Mouse (Mus musculus): ENCODE measurements around the gene 1700125H20Rik. TPM values are rescaled to one million over a fixed set of nuclear protein-coding genes. Genes with fewer than 3 reads are reported as not detected.

1700125H20Rik gene
- total RNA-seq, 2 experiments from 2014 or later: 0.26 TPM; not detected in 1

DNA sequence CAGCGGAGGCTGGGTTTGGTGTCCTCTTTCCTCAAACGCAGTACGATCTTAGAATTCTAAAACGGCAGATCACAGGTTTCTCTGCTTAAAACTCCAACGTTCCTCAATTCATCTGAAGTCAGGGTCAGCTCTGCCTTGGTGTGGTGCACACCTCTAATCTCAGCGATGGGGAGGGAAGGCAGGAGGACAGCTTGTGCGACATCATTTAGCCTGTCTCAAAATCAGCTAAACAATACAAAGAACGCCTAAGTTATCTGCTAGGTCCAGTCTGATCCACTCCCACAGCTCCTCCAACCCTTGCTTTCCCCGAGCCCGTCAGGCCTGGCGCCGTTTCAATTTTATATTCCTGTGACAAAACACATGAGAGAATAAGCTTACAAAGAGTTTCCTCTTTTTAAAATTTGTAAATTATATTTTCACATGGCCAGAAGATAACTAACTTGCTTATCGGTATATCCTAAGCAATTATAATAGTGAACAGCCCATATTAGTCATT, 13.1 kb downstream of the 1700125H20Rik start:
- ATAC-seq (replicated peaks; ENCODE audit: poor library complexity, severe bottlenecking): peak; percentile 5; the same call in 1 of the 2 replicates

DNA sequence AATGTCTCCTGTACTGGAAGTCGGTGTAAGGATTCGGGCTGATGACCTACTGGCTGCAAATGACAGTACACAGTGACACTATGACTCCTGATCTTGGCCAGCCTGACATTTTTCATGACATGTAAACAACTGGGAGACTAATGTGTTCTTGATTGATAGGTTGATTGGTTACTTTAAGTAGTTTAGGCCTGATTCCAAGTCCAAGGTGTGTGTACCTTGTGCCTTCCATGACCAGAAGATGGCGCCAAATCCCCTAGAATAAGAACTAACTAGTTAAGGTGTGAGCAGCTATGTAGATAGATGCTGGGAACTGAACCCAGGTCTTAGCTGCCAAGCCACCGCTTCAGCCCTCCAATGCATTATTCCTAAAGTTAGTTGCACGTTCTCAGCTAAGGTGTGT, 13.9 kb downstream of the 1700125H20Rik start:
- peak; percentile 46 for ATAC-seq (replicated peaks; ENCODE audit: poor library complexity, severe bottlenecking)

DNA sequence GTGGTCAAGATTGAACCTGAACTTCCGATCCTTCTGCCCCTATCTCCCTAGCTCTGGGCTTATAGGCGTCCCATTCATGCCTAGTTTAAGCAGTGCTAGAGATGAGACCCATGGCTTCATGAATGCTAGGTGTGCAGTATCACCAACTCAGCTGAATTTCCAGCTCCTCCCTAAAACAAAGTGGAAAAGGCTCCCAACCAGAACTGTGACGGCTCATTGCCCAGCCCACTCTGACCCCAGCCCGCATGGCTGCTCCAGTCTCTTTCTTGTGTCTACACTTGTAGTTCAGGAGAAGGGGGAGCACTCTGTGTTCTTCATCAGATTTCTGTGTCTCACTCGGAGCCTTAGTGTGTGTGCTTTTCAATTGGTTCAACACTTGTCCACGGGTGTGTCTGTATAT, 14.6 kb downstream of the 1700125H20Rik start:
- no peak for ATAC-seq (replicated peaks; ENCODE audit: poor library complexity, severe bottlenecking)

DNA sequence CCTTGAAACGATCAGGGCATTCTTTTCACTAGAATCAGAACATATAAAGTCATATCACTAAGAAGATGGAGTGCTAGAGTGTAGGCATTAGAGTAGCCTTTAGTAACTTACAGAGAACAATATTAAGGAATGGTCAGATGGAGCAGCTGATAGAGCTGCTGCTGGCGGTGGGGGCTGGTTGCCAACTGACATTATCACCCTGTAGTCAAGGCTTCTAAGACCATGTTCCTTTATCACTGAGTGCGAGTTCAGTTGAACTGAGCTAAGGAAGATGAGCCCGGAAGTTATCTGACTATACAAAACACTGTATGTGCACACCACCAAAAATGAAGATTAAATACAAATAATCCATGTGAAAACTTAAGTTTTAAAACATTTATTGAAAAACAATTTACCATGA, 18.9 kb downstream of the 1700125H20Rik start:
- ATAC-seq (replicated peaks; ENCODE audit: poor library complexity, severe bottlenecking): no peak

DNA sequence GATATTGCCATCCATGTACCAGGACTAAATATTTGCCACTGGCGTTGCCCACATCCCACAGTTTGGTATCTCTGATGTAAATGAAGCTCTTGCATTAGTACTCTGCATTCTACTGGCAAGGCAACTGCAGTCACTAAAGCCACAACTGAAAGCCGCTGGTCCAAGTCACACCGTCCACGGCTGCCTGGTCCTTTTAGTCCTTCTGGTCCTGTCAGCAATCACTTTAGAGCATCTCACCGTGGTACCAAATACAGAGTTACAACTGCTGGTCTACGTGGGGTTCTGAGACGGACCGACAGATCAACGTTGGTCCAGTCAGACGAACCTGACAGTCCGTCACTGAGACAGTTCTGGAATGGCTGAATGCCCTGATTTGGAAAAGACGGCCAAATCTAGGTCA, 20.5 kb downstream of the 1700125H20Rik start:
- no peak for ATAC-seq (replicated peaks; ENCODE audit: poor library complexity, severe bottlenecking)

DNA sequence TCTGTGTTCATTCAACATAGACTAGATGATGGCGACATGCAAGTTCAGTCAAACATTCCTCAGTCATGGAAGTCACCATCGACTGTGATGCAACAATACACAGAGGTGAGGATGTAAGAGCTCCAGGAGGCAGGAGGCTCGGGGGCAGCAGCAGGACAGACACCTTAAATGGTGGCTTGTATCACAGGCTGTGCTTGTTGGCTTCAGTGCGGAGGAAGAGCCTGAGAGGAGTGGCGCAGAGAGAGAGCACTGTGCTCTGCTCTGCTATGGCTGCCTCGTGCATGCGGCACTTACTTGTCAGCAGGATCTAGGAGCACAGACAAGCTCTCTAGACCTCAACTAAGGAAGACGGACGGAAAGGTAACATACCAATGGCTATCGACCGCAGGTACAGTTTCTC, 24.0 kb downstream of the 1700125H20Rik start:
- no peak for ATAC-seq (replicated peaks; ENCODE audit: poor library complexity, severe bottlenecking)

DNA sequence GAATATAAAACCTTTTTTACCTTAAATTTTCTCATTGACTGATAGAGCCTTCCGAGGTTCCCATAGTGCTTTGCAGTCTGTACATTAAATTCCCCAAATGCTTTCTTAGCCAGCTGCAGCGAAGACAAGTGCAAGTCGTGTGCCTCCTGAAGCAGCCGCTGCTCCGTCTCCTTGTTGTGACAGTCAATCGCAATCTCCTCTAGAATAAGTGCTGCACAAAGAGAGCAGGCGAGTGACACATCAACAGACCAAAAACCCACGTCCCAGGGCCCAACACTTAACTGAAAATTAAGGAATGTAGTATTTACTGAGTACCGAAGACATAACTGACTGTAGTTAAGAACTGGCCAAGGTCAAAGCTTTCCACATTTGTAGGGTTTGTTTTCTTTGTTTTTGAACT, 25.8 kb downstream of the 1700125H20Rik start:
- no peak for ATAC-seq (replicated peaks; ENCODE audit: poor library complexity, severe bottlenecking)

DNA sequence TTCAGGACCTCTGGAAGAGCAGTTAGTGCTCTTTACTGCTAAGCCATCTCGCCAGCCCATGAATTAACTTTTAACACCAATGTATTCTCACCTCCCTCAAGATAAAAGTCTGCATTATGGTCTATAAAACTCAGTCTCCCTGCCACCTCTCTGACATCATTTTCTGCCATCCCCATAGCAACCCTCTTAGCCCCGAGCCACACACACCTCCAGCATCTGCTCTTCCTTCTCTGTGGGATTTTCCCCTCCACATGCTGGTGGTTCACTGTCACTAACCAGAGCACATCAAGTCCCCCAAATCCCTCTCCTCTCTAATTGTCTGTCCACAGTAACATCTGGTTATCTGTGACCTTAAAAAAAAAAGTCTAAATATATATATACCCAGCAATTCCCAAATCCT, 28.7 kb downstream of the 1700125H20Rik start:
- no peak for ATAC-seq (replicated peaks; ENCODE audit: poor library complexity, severe bottlenecking)

DNA sequence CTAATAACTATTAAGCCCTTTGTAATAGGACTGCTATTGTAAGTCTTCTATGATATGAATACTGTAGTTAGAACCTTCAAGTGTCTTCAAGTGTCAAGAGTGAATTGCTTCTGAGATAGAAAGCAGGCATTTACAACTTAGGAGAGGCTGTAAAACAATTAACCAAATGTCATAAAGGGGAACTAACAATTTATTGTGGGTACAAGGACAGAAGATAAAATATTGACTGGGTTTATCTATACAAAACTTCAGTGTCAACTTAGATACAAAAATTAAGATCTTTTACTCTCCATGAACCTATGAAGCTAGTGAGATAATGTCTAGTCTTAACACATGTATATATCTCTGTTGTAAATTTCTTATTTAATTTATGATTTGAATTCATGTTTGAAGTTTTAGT, 36.0 kb downstream of the 1700125H20Rik start:
- no peak for ATAC-seq (replicated peaks; ENCODE audit: poor library complexity, severe bottlenecking)

DNA sequence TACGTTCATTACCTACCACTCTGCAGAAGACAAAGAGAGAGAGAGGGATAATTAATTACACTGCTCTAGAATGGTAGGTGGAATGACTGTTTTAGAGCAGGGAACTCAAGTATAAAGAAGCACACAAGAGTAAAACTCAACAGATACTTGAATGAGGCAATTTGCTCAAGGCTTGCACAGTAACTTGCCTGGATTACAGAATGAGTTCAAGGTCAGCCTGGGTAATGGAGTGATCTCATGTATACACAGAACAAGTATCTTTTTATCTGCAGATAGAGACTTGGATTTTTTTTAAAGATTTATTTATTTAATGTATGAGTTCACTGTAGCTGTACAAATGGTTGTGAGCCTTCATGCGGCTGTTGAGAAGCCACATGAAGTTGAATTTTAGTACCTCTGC, 40.9 kb downstream of the 1700125H20Rik start:
- no peak for ATAC-seq (replicated peaks; ENCODE audit: poor library complexity, severe bottlenecking)

DNA sequence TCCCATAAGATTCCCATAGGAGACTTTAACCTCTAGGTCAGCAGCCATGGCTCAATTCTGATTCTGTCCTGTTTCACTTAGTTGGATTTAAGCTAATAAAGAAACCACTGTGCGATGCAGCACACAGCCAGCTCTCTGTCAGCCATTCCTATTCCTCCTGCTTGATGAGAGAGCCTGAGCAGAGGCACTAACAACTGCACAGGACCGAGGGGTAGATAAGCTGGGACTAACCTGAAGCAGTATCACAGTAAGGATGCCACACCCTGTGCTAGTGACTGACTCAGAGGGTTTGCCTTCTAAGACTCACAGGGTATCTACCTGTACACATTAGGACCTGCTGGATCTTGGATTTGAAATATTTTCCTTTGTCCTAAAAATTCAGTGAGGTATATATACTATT, 43.0 kb downstream of the 1700125H20Rik start:
- no peak for ATAC-seq (replicated peaks; ENCODE audit: poor library complexity, severe bottlenecking)

DNA sequence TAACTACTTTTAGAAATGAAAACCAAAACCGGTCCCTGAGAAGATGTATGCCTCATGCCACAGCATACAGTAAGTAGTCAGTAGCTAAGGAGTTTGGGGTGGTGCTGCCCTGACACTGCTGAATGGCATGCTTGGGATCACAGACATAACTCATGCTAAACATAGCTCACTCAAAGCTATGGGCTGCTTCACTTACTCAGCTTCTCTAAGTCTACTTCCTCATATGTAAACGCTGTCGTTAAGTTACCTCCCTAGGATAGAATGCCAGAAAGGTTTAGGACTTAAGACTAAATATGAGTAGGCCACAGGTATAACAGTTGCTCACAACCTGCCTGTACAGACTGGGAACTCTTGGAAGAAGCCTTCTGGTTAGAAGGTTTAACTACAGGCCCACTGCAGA, 44.5 kb downstream of the 1700125H20Rik start:
- no peak for ATAC-seq (replicated peaks; ENCODE audit: poor library complexity, severe bottlenecking)

DNA sequence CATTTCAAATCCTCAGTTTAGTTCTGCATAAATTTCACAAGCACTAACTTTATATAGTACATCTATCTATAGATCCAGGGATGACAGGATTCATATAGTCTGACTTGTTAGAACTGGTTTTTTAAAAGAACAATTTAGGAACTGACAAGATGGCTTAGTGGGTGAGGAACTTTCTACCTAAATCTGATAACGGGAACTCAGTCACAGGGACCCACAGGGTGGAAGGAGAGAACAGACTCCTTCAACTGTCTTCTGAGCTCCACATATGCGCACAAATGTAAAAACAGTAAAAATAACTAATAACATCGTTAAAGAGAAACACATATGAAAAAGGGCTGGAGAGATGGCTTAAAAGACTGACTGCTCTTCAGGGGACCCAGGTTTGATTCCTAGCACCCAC, 48.8 kb downstream of the 1700125H20Rik start:
- ATAC-seq (replicated peaks; ENCODE audit: poor library complexity, severe bottlenecking): no peak

DNA sequence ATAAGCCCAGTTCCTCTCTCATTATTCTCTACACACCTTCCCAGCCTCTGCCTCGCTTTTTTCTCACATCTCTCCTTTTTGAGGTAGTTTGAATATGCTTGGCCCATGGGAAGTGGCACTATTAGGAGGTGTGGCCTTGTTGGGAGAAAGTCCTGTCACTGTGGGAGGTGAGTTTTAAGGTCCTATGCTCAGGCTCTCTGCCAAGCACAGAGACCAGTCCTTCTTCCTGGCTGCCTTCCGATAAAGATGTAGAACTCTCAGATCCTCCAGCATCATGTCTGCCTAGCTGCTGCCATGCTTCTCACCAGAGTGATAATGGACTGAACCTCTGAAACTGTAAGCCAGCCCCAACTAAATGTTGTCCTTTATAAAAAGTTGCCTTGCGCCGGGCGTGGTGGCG, 52.4 kb downstream of the 1700125H20Rik start:
- no peak for ATAC-seq (replicated peaks; ENCODE audit: poor library complexity, severe bottlenecking)

DNA sequence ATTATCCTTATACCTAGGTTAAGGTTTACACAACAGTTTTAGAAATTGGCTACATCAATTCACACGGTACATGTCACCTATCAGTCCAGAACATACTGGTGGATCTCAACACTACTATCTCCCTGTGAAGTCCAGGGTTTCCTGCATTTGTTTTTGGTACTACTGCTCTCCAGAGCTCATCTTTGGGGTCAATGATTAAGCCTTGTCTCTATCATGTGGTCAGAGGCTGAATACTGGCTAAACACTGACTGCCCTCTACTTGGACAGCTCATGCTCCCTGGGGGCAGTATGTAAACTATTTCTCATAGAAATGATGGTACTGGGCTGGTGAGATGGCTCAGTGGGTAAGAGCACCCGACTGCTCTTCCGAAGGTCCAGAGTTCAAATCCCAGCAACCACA, 53.0 kb downstream of the 1700125H20Rik start:
- ATAC-seq (replicated peaks; ENCODE audit: poor library complexity, severe bottlenecking): no peak

Other genes starting within 250 kb of the 1700125H20Rik start
- not detected in 2 replicates for gene Car4, start 212.6 kb upstream of the 1700125H20Rik start, total RNA-seq (2014; fragmentation: Nextera tagmentation)
- not detected in 2 replicates for gene Car4, start 212.6 kb upstream of the 1700125H20Rik start, total RNA-seq (2017)
- gene Usp32, start 30.2 kb upstream of the 1700125H20Rik start, total RNA-seq (2014; fragmentation: Nextera tagmentation): 12.2 and 13.6 TPM in 2 replicates
- 7.6 and 12.2 TPM in 2 replicates for gene Usp32, start 30.2 kb upstream of the 1700125H20Rik start, total RNA-seq (2017)
- 27.3 and 31.5 TPM in 2 replicates for gene Appbp2, start 64.7 kb downstream of the 1700125H20Rik start, total RNA-seq (2014; fragmentation: Nextera tagmentation)
- 25.5 TPM in 2 replicates for gene Appbp2, start 64.7 kb downstream of the 1700125H20Rik start, total RNA-seq (2017)
- 17.7 and 39.6 TPM in 2 replicates for gene Ppm1d, start 140.8 kb downstream of the 1700125H20Rik start, total RNA-seq (2014; fragmentation: Nextera tagmentation)
- gene Ppm1d, start 140.8 kb downstream of the 1700125H20Rik start, total RNA-seq (2017): 12.7 and 18.7 TPM in 2 replicates
- 25.0 and 30.7 TPM in 2 replicates for gene Bcas3, start 182.8 kb downstream of the 1700125H20Rik start, total RNA-seq (2014; fragmentation: Nextera tagmentation)
- 14.8 and 17.6 TPM in 2 replicates for gene Bcas3, start 182.8 kb downstream of the 1700125H20Rik start, total RNA-seq (2017)

Data from granulocyte monocyte progenitor cell, adult 5-6 weeks (primary cell).